Mouse (Mus musculus) testis, adult 2 months (tissue): ENCODE results near the gene Mfap1a. TPM values are rescaled to one million over a fixed set of nuclear protein-coding genes. Genes with fewer than 3 reads are reported as not detected.

Source experiments
- H3K27ac ChIP-seq: fragments of 200-500 bp; 2 replicates; pipeline ENCODE4 v1.5.1; 2012; ENCODE audit warnings: low read depth, low read length; ENCODE audit not compliant: control insufficient read depth, insufficient read depth
- H3K27me3 ChIP-seq: fragments of 200-500 bp; 2 replicates; pipeline ENCODE4 v1.6.1; 2012; ENCODE audit warnings: mild to moderate bottlenecking, low read length, moderate library complexity; ENCODE audit not compliant: control insufficient read depth, insufficient read depth
- H3K36me3 ChIP-seq: fragments of 200-500 bp; 2 replicates; pipeline ENCODE4 v1.6.1; 2012; ENCODE audit warnings: mild to moderate bottlenecking, low read length; ENCODE audit not compliant: control insufficient read depth, insufficient read depth
- H3K4me1 ChIP-seq: fragments of 200-500 bp; 2 replicates; pipeline ENCODE4 v1.6.1; 2012; ENCODE audit warnings: low read length; ENCODE audit not compliant: control insufficient read depth, insufficient read depth
- H3K4me3 ChIP-seq: fragments of 200-500 bp; 2 replicates; pipeline ENCODE4 v1.5.1; 2012; ENCODE audit warnings: low read depth, mild to moderate bottlenecking, low read length, moderate library complexity, mixed read lengths; ENCODE audit not compliant: control insufficient read depth
- CTCF ChIP-seq: fragments of 200-500 bp; IDR thresholded peaks from 2 replicates; pipeline ENCODE4 v1.5.1; 2012; ENCODE audit warnings: low read depth, mild to moderate bottlenecking, inconsistent platforms, low read length, moderate library complexity; ENCODE audit not compliant: control insufficient read depth, insufficient read depth, insufficient replicate concordance
- POLR2A ChIP-seq: fragments of 200-500 bp; IDR thresholded peaks from 2 replicates; pipeline ENCODE4 v1.6.1; 2012; ENCODE audit warnings: low read depth, mild to moderate bottlenecking, inconsistent platforms, low read length, moderate library complexity; ENCODE audit not compliant: control insufficient read depth
- polyA plus RNA-seq: library from polyadenylated mRNA; depleted of rRNA; stranded (reverse); fragments of >200 nt; gene quantifications from 2 replicates; pipeline ENCODE4 v1.2.3, GENCODE M21; 2012

Gene Mfap1a
- polyA plus RNA-seq, 1 experiment: 4.1 TPM

DNA sequence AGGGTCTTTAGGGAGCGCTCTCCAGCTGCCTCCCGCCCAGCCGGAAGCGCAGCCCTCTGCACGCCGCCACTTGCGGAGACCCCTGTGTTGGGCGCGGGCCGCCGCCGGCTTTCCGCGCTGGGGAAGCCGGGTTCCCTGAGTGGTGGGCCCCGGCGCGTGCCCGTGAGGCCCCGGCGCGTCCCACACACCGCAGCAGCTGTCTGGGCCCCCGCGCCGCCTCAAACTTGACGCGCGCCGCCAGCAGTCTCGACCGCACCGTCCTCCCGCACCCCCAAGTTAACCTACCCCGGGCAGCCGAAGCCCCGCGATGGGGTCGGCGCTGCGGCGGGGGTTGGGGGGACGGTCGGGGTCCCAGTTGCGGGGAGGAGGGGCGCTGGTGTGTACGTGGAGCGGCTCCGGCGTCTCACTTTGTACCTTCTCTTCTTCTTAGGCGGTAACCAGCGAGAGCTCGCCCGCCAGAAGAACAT is 56.9 kb downstream of the Mfap1a start:
- Histone ChIP-seq H3K4me3 (peak overlapping the region; percentile 95), H3K27me3 (no peaks in the 10 kb centered on the region), H3K27ac (peak overlapping the region; percentile 96), H3K36me3 (peaks cover 2% of the 10 kb centered on the region), H3K4me1 (peaks cover 8% of the 10 kb centered on the region)
- no peak; the same call in 1 of the 2 replicates for TF ChIP-seq POLR2A
- no peak for TF ChIP-seq CTCF

DNA sequence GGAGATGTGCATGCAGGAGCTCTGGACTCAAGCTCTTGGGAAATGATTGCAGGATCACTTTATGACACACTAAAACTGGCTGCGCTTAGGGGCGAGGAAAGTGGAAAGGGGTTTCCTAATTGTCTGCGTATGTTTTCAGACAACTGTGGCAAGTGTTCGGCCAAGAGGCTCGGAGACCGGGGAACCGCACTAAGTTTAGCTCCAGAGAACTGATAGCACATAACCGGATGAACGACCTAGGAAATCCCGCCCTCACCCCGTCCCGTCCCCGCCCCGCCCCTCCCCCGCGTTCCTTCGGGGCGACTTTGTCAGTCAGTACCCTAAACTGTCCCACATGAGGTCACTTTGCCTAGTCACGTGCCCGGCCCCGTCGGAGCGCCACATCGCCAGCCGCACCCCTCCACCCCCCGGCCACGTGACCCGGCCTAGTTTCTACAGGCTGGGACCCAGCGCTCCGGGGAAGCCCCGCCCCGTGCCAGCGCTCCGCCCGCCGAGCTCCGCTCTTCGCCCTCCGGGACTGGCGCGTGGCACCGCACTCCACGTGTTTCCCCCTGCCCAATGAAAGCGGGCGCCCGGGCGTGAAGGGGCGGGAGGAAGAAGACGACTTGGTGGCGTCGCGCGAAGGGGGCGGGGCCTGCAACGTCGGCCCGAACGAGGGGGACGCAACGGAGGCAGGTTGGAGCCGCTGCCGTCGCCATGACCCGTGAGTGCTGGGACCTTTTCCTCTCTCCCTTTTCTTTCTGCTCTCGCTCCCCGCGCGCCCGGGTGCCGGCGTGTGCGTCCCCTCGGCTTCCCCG is 57.5 kb downstream of the Mfap1a start, which contains the start of gene Serf2:
Gene Serf2 (plus strand): TSS at position 457 of the 797 bp plus-strand sequence.
- Histone ChIP-seq H3K4me1 (peaks cover 8% of the 10 kb centered on the region), H3K27me3 (no peaks in the 10 kb centered on the region), H3K4me3 (peak within 1 kb of the TSS; percentile 95), H3K36me3 (peaks cover 2% of the 10 kb centered on the region), H3K27ac (peak within 1 kb of the TSS; percentile 96)
- TF ChIP-seq POLR2A: peak; percentile 97
- no peak for TF ChIP-seq CTCF

DNA sequence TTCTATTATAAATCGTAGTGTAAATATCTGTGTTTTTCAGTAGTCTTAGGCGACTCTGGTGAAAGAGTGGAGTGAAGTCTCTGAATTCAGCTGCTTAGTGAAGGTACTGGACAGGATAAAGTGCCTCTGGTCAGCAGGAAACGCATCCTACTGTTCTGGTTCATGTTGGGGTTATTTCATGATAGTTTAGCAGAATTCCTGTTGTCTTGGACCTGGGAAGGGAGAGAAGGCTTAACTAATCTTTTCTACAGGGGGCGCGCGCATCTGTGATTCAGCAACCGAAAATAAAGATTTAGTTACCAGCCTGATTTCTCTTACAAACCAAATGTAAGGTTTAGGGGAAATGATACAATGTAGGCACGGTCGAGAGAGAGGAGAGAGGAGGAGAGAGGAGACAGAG is 58.3 kb downstream of the Mfap1a start:
- TF ChIP-seq CTCF: no peak
- no peak for TF ChIP-seq POLR2A
- Histone ChIP-seq H3K27ac (peak overlapping the region; percentile 90), H3K27me3 (no peaks in the 10 kb centered on the region), H3K36me3 (peaks cover 2% of the 10 kb centered on the region), H3K4me1 (peaks cover 8% of the 10 kb centered on the region), H3K4me3 (peak overlapping the region; percentile 95)

DNA sequence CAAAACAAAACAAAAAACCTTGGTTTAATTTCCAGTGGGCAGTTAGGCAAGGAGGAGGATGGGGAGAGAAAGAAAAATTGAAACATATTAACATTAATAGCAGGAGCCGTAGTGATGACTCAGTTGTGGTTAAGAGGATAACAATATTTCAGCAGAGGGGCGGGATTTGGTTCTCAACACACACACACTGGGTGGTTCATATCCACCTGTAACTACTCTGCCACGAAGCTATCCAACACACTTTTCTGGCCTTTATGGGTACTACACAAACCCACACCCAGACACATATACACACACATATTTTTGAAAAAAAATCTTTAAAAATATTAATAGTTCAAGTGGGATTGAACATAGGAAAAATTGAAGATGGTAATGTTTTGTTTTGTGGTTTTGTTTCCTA is 59.5 kb downstream of the Mfap1a start:
- H3K27ac ChIP-seq: no peak overlapping the region
- no peak overlapping the region for H3K4me3 ChIP-seq
- peaks cover 2% of the 10 kb centered on the region for H3K36me3 ChIP-seq
- no peak for TF ChIP-seq POLR2A
- no peak for TF ChIP-seq CTCF
- H3K27me3 ChIP-seq: no peaks in the 10 kb centered on the region
- peaks cover 9% of the 10 kb centered on the region for H3K4me1 ChIP-seq

DNA sequence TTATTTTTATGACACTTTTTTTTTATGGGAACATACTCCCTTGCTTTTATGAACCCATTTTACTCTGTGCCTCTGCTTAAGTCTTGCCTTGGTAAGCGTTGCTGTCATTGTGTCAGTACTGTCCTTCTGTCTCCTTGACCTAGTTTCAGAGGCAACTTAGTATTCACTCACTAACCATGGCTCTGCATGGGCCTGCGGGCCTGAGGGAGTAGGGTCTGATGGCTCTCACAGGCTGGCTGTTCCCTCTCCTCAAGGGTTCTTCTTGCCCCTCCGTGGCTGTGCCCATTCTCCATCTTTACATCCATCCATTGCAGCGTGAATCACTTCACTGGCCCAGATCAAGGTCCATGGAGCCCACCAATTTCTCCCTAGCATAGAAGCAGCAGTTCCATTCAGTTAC is 60.0 kb downstream of the Mfap1a start:
- H3K36me3 ChIP-seq: peaks cover 2% of the 10 kb centered on the region
- peak overlapping the region; percentile 14 for H3K4me3 ChIP-seq
- H3K27ac ChIP-seq: no peak overlapping the region
- H3K27me3 ChIP-seq: no peaks in the 10 kb centered on the region
- peaks cover 14% of the 10 kb centered on the region for H3K4me1 ChIP-seq
- TF ChIP-seq CTCF (no peak), POLR2A (no peak)

DNA sequence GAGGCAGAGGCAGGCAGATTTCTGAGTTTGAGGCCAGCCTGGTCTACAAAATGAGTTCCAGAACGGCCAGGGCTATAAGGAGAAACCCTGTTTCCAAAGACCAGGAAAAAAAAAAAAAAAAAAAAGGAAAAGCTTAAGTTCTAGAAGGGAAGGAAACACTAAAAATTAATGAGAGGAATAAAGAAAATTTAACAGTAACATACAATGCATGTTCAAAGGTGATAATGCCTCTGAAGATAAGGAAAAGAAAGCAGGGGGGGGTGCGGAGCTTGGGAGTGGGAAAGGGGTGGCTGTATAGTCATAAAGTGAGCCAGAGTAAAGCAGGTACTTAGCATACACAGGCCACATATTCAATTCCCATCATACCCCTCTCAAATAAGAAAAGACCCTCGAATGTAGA is 61.3 kb downstream of the Mfap1a start:
- no peaks in the 10 kb centered on the region for H3K27me3 ChIP-seq
- peaks cover 13% of the 10 kb centered on the region for H3K4me1 ChIP-seq
- no peak overlapping the region for H3K27ac ChIP-seq
- H3K36me3 ChIP-seq: no peaks in the 10 kb centered on the region
- no peak for TF ChIP-seq POLR2A
- no peak for TF ChIP-seq CTCF
- H3K4me3 ChIP-seq: no peak overlapping the region

DNA sequence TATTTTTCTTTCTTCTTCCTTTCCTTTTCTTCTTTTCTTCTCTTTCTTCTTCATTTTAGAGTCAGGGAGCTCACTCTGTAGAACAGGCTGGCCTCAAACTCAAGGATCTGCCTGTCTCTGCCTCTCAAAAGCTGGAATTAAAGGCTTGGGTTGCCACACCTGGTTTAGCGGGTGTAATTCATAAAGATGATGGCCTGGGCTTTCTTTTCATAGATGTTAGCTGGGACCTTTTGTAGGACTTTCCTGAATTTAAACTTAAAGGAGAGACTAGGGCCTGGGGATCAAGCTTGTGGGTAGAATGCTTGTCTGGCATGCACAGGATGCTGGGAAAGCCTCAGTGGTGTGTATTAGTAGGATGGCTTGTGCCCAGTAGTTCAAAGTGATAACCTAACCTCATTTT is 62.3 kb downstream of the Mfap1a start, which contains the start of gene Ell3:
Gene Ell3 (minus strand): TSS at position 101 of the 400 bp plus-strand sequence.
- peaks cover 12% of the 10 kb centered on the region for H3K4me1 ChIP-seq
- TF ChIP-seq POLR2A: no peak
- TF ChIP-seq CTCF: no peak
- no peaks in the 10 kb centered on the region for H3K27me3 ChIP-seq
- no peak within 1 kb of the TSS for H3K4me3 ChIP-seq
- H3K36me3 ChIP-seq: no peaks in the 10 kb centered on the region
- H3K27ac ChIP-seq: no peak within 1 kb of the TSS
